Mouse (Mus musculus) liver, adult 2 months (tissue): Measurements from ENCODE around the gene Ntsr1. TPM values are rescaled to one million over a fixed set of nuclear protein-coding genes. Genes with fewer than 3 reads are reported as not detected.

Source experiments
- DNase-seq: peaks from one replicate; pipeline ENCODE4 v3.0.0-alpha.2; 2011; ENCODE audit warnings: low read depth, low spot score; ENCODE audit errors: extremely low read depth
- H3K27ac ChIP-seq: fragments of 200-500 bp; replicated peaks from 2 replicates; pipeline ENCODE4 v1.5.1; 2012; ENCODE audit warnings: low read depth, mild to moderate bottlenecking, control low read depth, inconsistent platforms, low read length; ENCODE audit not compliant: insufficient read depth
- H3K27me3 ChIP-seq: fragments of 200-500 bp; 2 replicates; pipeline ENCODE4 v1.6.1; 2012; ENCODE audit warnings: mild to moderate bottlenecking, moderate library complexity, low read length, inconsistent platforms; ENCODE audit not compliant: control insufficient read depth, insufficient read depth
- H3K36me3 ChIP-seq: fragments of 200-500 bp; 2 replicates; pipeline ENCODE4 v1.6.1; 2012; ENCODE audit warnings: low read length, inconsistent platforms; ENCODE audit not compliant: control insufficient read depth, insufficient read depth
- H3K4me1 ChIP-seq: fragments of 200-500 bp; 2 replicates; pipeline ENCODE4 v1.6.1; 2011; ENCODE audit warnings: low read length; ENCODE audit not compliant: control insufficient read depth, insufficient read depth
- H3K4me3 ChIP-seq: fragments of 200-500 bp; 2 replicates; pipeline ENCODE4 v1.5.1; 2011; ENCODE audit warnings: low read depth, mild to moderate bottlenecking, control low read depth, low read length, moderate library complexity; ENCODE audit not compliant: insufficient read depth
- H3K79me2 ChIP-seq: fragments of 200-500 bp; 2 replicates; pipeline ENCODE4 v1.6.1; 2012; ENCODE audit warnings: inconsistent platforms, mild to moderate bottlenecking, low read length, moderate library complexity; ENCODE audit not compliant: control insufficient read depth, insufficient read depth
- H3K9ac ChIP-seq: fragments of 200-500 bp; 2 replicates; pipeline ENCODE4 v1.6.1; 2012; ENCODE audit warnings: low read depth, mild to moderate bottlenecking, control low read depth, inconsistent platforms, low read length
- CTCF ChIP-seq: fragments of 200-500 bp; IDR thresholded peaks from 2 replicates; pipeline ENCODE4 v1.5.1; 2011; ENCODE audit warnings: low read depth, low read length, control low read depth
- POLR2A ChIP-seq: fragments of 200-500 bp; IDR thresholded peaks from 2 replicates; pipeline ENCODE4 v1.6.1; 2011; ENCODE audit warnings: low read length, control low read depth; ENCODE audit not compliant: insufficient read depth; ENCODE audit errors: extremely low read depth
- WGBS: fragments of 180-500 bp; shearing (Covaris S2); methylation state at CpG from one replicate; pipeline ENCODE4 v1.1.7; 2018; 5-methylcytosine and 5-hydroxymethylcytosine counted together
- polyA plus RNA-seq: library from polyadenylated mRNA; depleted of rRNA; stranded (reverse); fragments of >200 nt; gene quantifications from 2 replicates; pipeline ENCODE4 v1.2.3, GENCODE M21; 2012
- total RNA-seq: library from RNA; depleted of rRNA; stranded (reverse); fragments of >200 nt; gene quantifications from 2 replicates; pipeline ENCODE4 v1.2.3, GENCODE M21; 2014

The Ntsr1 gene
- total and polyA plus RNA-seq, 2 experiments: not detected

GRCm38 (mm10) chr2:180556470-180556869 lies 56.7 kb downstream of the Ntsr1 start:
- Histone ChIP-seq H3K27ac (no peak overlapping the region), H3K36me3 (no peaks in the 10 kb centered on the region), H3K4me3 (no peak overlapping the region), H3K9ac (no peak overlapping the region), H3K27me3 (no peaks in the 10 kb centered on the region), H3K4me1 (no peaks in the 10 kb centered on the region), H3K79me2 (no peaks in the 10 kb centered on the region)
- TF ChIP-seq POLR2A: no peak
- no peak for TF ChIP-seq CTCF
- no peak for DNase-seq
- WGBS: 76% methylated on average over 3 of the region's 3 CpGs

DNA sequence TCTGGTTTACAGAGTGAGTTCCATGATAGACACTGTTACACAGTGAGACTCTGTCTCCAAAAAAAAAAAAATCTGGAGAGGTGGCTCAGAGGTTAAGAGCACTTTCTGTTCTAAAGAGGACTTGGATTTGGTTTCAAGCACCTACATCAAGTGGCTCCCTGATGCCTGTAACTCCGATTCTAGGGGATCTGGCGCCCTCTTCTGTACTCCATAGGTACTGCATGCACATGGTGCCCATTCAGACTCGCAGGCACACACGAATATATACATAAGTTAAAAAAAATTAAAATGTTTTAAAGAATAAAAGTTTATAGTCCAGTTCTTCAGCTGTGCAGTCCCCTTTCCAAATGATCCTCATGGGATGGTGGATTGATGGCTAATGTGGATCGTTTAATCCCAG lies 60.5 kb downstream of the Ntsr1 start:
- DNase-seq: no peak
- Histone ChIP-seq H3K4me3 (no peak overlapping the region), H3K79me2 (no peaks in the 10 kb centered on the region), H3K36me3 (no peaks in the 10 kb centered on the region), H3K27ac (no peak overlapping the region), H3K4me1 (no peaks in the 10 kb centered on the region), H3K9ac (no peak overlapping the region), H3K27me3 (no peaks in the 10 kb centered on the region)
- WGBS: 51% methylated on average over 5 of the region's 5 CpGs
- TF ChIP-seq CTCF (peak; percentile 56), POLR2A (no peak)

DNA sequence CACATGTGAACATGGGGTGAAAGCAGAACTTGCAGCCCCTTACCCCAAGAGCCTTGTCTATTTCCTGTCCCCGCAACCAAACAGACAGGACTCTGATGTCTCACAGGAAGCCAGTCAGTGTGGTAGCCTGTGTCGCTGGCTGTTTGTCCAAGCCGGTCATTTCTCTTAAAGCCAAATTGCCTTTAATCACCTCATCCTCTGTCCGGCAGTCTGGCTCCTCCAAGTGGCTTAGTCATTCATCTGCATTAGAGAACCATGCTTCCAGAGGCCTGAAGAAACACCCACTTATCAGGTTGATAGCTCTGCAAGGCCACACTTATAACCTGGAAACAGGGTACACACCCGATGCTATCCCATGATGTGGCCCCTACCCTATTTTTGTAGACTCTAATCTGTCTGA lies 62.4 kb downstream of the Ntsr1 start:
- Histone ChIP-seq H3K27me3 (no peaks in the 10 kb centered on the region), H3K27ac (no peak overlapping the region), H3K4me1 (no peaks in the 10 kb centered on the region), H3K36me3 (no peaks in the 10 kb centered on the region), H3K9ac (no peak overlapping the region), H3K4me3 (no peak overlapping the region), H3K79me2 (no peaks in the 10 kb centered on the region)
- no peak for TF ChIP-seq CTCF
- no peak for TF ChIP-seq POLR2A
- 57% methylated on average over 5 of the region's 5 CpGs for WGBS
- DNase-seq: no peak

DNA sequence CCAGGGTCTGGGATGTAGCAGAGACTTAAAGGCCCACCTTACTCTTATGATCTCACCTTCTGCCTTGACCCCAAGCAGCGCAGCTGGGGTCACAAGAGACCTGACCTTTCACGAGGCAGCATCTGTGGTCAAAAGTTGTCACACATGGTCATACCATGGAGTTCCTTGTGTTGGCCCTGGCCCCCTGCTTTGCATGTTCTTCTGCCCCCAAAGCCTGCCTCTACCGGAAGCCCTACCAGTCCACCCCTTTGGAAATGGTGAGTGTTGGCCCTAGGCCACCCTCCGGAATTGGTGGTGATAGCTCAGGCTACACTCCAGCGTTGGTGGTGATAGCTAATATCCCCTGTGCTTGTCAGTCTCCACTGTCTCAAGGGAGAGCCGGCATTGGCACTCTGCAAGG lies 63.5 kb downstream of the Ntsr1 start:
- no peak for DNase-seq
- no peak for TF ChIP-seq POLR2A
- no peak for TF ChIP-seq CTCF

DNA sequence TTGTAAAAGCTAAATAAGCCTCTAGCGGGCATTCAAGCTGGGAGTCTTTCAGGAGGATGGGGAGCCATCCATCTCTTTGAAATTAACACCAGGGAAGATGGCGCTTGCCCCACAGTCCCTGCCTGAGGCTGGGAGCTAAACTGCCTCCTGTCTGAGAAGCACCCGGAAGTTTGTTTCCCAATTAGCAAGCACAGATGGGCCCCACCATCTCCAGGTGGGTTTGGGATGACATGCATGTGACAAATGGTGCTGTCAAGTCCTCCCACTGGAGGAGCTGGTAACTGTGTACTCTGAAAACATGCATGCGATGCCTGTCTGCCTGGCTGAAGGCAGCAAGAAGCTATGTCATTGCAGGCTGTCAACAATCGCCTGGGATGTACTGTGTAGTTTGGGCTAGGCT lies 64.1 kb downstream of the Ntsr1 start:
- no peak overlapping the region for H3K27ac ChIP-seq
- no peak overlapping the region for H3K4me3 ChIP-seq
- H3K79me2 ChIP-seq: no peaks in the 10 kb centered on the region
- DNase-seq: no peak
- 55% methylated on average over 5 of the region's 5 CpGs for WGBS
- H3K4me1 ChIP-seq: no peaks in the 10 kb centered on the region
- no peaks in the 10 kb centered on the region for H3K36me3 ChIP-seq
- TF ChIP-seq CTCF (no peak), POLR2A (no peak)
- no peaks in the 10 kb centered on the region for H3K27me3 ChIP-seq
- H3K9ac ChIP-seq: no peak overlapping the region

More for the DNA sequence above, 63.5 kb downstream of the Ntsr1 start:
- WGBS: 63% methylated on average over 6 of the region's 6 CpGs
- Histone ChIP-seq H3K27ac (no peak overlapping the region), H3K27me3 (no peaks in the 10 kb centered on the region), H3K4me1 (no peaks in the 10 kb centered on the region), H3K9ac (no peak overlapping the region), H3K36me3 (no peaks in the 10 kb centered on the region), H3K4me3 (no peak overlapping the region), H3K79me2 (no peaks in the 10 kb centered on the region)

DNA sequence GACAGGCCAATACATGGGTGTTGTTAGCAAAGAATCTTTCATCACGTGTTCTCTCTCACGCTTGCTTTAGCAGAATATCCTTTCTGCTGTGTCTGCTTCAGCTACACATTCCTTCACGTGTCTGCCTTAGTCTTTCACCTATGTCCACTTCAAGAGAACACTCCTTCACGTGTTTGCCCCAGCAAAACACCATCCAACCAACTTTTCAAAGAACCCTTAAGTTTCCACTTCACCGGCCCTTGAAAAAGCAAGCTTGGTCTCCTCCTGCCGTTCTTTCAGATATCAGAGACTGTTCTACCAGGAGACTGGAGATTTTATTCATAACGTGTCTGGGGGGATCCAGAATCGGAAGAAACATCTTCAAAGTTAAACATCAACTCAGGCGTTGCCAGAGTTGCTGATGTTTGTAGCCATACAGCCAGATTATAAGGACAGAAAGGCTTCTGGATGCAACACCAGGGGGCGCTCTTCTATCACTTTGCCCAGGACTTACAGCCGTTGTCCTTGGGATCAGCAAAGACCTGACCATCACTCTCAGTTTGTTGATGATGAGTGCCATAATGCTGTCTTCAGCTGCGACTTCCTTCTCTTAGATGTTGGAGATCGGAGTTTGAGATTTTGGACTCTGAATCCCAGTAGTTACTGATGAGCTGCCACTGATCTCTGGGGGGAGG lies 66.6 kb downstream of the Ntsr1 start:
- no peak for TF ChIP-seq POLR2A
- peak; percentile 67 for TF ChIP-seq CTCF
- no peaks in the 10 kb centered on the region for H3K27me3 ChIP-seq
- DNase-seq: peak; percentile 63
- H3K4me1 ChIP-seq: no peaks in the 10 kb centered on the region
- H3K9ac ChIP-seq: no peak overlapping the region
- H3K27ac ChIP-seq: no peak overlapping the region
- H3K36me3 ChIP-seq: no peaks in the 10 kb centered on the region
- 33% methylated on average over 13 of the region's 13 CpGs for WGBS
- H3K79me2 ChIP-seq: no peaks in the 10 kb centered on the region
- no peak overlapping the region for H3K4me3 ChIP-seq
